Mouse (Mus musculus) bone marrow, adult 2 months (tissue): Measurements from ENCODE around the gene Prpf40b.

Source experiments
- CTCF ChIP-seq: fragments of 200-500 bp; IDR thresholded peaks from 2 replicates; pipeline ENCODE4 v1.5.1; 2011; ENCODE audit warnings: low read length, control low read depth; ENCODE audit not compliant: control insufficient read depth, insufficient read depth
- POLR2A ChIP-seq: fragments of 200-500 bp; IDR thresholded peaks from 2 replicates; pipeline ENCODE4 v1.6.1; 2011; ENCODE audit warnings: low read depth, mild to moderate bottlenecking, control low read depth, low read length, borderline replicate concordance; ENCODE audit not compliant: control insufficient read depth

DNA sequence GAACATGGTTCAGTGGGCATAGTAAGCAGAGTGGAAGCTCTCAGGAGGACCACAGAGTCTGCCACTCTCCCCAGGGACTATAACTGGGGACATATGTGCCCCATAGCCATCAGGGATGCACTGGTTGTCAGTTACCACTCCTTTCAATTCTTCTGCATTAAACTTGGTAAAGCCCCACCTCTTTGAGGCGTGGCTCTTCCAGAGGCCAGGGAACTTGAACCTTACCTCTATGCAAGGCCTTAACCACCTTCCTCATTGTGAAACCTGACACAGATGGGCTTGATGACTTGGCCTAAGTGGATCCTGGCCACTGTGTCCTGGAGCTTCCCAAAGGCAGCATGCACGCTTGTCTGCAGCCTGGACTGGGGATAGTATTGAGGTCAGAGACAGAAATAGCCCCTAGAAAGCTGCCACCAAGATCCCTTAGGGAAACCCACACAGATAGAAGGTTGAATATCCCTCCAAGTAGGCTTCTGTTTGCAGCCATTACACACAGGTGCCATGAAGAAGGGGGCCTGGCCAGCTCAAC, 40.3 kb upstream of the Prpf40b start:
- TF ChIP-seq CTCF (no peak), POLR2A (no peak)
